Mouse (Mus musculus): Measurements from ENCODE around the gene Ccdc154. TPM values are rescaled to one million over a fixed set of nuclear protein-coding genes. Genes with fewer than 3 reads are reported as not detected.

Ccdc154 gene
- polyA plus RNA-seq, 2 experiments, result 0.03 TPM; not detected in 1

DNA sequence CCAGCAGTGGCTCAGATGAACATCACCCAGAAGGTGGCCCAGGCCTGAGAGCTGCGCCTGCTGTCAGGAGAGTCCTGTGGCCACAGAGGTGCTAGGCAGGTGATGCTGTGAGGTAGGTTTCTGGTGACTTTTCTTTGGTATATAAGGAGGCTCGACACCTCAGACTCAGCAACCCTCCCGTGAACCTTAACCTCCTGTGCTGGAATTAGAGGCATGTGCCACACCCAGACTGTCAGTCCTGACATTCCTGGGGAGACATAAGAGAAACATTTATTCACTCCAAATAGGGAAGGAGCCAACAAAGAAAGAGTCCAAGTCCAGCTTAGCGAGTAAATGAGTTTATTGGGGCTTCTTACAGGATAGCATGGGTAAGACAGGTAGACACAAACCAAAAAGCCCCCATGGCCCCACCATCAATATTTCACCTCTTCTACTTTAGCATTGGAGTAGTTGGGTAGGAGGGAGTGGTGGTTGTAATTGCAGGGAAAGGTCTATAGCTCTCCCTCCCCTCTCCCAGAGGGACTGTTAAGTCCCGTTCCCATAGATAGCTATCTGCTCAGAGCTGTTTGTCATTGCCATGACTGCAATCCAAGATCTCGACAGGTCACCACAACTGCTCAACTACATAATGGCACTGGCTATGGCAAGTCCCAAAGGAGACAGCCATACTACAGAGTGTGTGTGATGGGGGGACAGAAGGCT lies 3.9 kb downstream of the Ccdc154 start:
- Histone ChIP-seq H3K9ac (ENCODE audit: low read depth, low read length, severe bottlenecking) (no peak overlapping the region), H3K27me3 (ENCODE audit: control insufficient read depth, insufficient read depth, low read length) (no peaks in the 10 kb centered on the region), H3K9me3 (ENCODE audit: control insufficient read depth, low read length) (no peaks in the 10 kb centered on the region), H3K36me3 (ENCODE audit: control insufficient read depth, insufficient read depth, low read length) (peaks cover 10% of the 10 kb centered on the region), H3K4me1 (ENCODE audit: control insufficient read depth, insufficient read depth, low read length) (no peaks in the 10 kb centered on the region), H3K4me3 (replicated peaks; ENCODE audit: low read length) (no peak overlapping the region), H3K27ac (replicated peaks; ENCODE audit: low read depth, low read length) (no peak overlapping the region), H3K4me2 (replicated peaks; ENCODE audit: low read depth, low read length, severe bottlenecking) (no peak overlapping the region)
- no peak for ATAC-seq (ENCODE audit: low FRiP score, low read depth)
- whole genome bisulfite sequencing, result 48% methylated on average over 6 of the region's 6 CpGs
- DNase-seq (ENCODE audit: low spot score), result no peak
- no peak for TF ChIP-seq POLR2A (IDR thresholded peaks at IDR 0.05; ENCODE audit: borderline replicate concordance, extremely low read depth, insufficient read depth, insufficient read length)

DNA sequence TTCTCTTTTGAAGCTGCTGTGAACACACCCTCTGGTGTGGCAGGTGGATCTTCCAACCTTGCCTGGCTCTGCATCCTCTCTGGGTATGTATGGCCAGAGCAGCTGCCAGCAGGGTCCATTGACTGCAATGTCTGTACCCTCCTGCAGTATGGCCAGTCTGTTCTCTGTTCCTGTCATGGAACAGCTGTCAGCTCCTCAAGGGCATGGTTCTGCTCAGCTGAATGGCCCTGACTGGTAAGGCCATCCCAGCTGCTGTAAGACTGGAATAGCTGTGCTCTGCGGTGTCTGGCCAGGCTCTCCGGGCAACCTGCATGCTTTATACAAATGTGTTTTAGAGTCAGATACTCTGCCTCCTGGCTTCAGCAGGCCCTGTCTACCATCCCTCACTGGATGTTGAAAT lies 7.4 kb downstream of the Ccdc154 start:
- Histone ChIP-seq H3K9me3 (ENCODE audit: control insufficient read depth, low read length) (no peaks in the 10 kb centered on the region), H3K9ac (ENCODE audit: low read depth, low read length, severe bottlenecking) (no peak overlapping the region), H3K4me3 (replicated peaks; ENCODE audit: low read length) (no peak overlapping the region), H3K4me1 (ENCODE audit: control insufficient read depth, insufficient read depth, low read length) (no peaks in the 10 kb centered on the region), H3K4me2 (replicated peaks; ENCODE audit: low read depth, low read length, severe bottlenecking) (no peak overlapping the region), H3K36me3 (ENCODE audit: control insufficient read depth, insufficient read depth, low read length) (no peaks in the 10 kb centered on the region), H3K27me3 (ENCODE audit: control insufficient read depth, insufficient read depth, low read length) (no peaks in the 10 kb centered on the region), H3K27ac (replicated peaks; ENCODE audit: low read depth, low read length) (no peak overlapping the region)
- no peak for TF ChIP-seq POLR2A (IDR thresholded peaks at IDR 0.05; ENCODE audit: borderline replicate concordance, extremely low read depth, insufficient read depth, insufficient read length)
- ATAC-seq (ENCODE audit: low FRiP score, low read depth) (0 out of 2 replicates have a peak, but pooled peaks have one; percentile 23), DNase-seq (ENCODE audit: low spot score) (no peak)
- 90% methylated on average over 2 of the region's 2 CpGs for WGBS

DNA sequence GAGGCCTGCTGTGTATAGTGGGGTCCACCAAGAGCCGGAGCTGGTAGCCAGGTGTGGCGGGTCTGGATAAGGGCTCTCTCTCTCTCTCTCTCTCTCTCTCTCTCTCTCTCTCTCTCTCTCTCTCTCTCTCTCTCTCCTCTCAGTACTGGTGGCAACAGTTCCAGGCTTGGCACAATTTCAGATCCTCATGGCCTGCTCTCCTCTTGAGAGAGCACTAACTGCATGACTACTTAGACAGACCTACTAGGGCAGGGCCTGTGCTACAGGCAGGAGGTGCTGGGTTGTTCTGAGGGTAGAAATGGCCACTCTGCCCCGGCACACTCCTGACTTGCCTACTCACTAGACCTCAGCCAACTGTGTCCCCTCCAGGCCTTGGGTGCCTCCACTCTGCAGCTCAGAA lies 10.3 kb downstream of the Ccdc154 start:
- ATAC-seq (ENCODE audit: low FRiP score, low read depth) (no peak), DNase-seq (ENCODE audit: low spot score) (no peak)
- Histone ChIP-seq H3K4me1 (ENCODE audit: control insufficient read depth, insufficient read depth, low read length) (no peaks in the 10 kb centered on the region), H3K4me2 (replicated peaks; ENCODE audit: low read depth, low read length, severe bottlenecking) (no peak overlapping the region), H3K4me3 (replicated peaks; ENCODE audit: low read length) (no peak overlapping the region), H3K9ac (ENCODE audit: low read depth, low read length, severe bottlenecking) (no peak overlapping the region), H3K9me3 (ENCODE audit: control insufficient read depth, low read length) (no peaks in the 10 kb centered on the region), H3K27ac (replicated peaks; ENCODE audit: low read depth, low read length) (no peak overlapping the region), H3K36me3 (ENCODE audit: control insufficient read depth, insufficient read depth, low read length) (no peaks in the 10 kb centered on the region), H3K27me3 (ENCODE audit: control insufficient read depth, insufficient read depth, low read length) (no peaks in the 10 kb centered on the region)
- WGBS, result 76% methylated on average over 3 of the region's 3 CpGs
- TF ChIP-seq POLR2A (IDR thresholded peaks at IDR 0.05; ENCODE audit: borderline replicate concordance, extremely low read depth, insufficient read depth, insufficient read length), result no peak

GRCm38 (mm10) chr17:25175411-25175810 lies 13.2 kb downstream of the Ccdc154 start, which contains the start of gene Gm38655:
Gene Gm38655 (minus strand): TSS chr17:25175471.
- H3K27ac ChIP-seq (replicated peaks; ENCODE audit: low read depth, low read length), result no peak within 1 kb of the TSS
- 59% methylated on average over 9 of the region's 9 CpGs for WGBS
- no peaks in the 10 kb centered on the region for H3K4me1 ChIP-seq (ENCODE audit: control insufficient read depth, insufficient read depth, low read length)
- no peaks in the 10 kb centered on the region for H3K9me3 ChIP-seq (ENCODE audit: control insufficient read depth, low read length)
- H3K4me3 ChIP-seq (replicated peaks; ENCODE audit: low read length), result no peak within 1 kb of the TSS
- H3K9ac ChIP-seq (ENCODE audit: low read depth, low read length, severe bottlenecking), result no peak within 1 kb of the TSS
- ATAC-seq (ENCODE audit: low FRiP score, low read depth) (no peak), DNase-seq (ENCODE audit: low spot score) (no peak)
- H3K36me3 ChIP-seq (ENCODE audit: control insufficient read depth, insufficient read depth, low read length), result no peaks in the 10 kb centered on the region
- no peaks in the 10 kb centered on the region for H3K27me3 ChIP-seq (ENCODE audit: control insufficient read depth, insufficient read depth, low read length)
- no peak for TF ChIP-seq POLR2A (IDR thresholded peaks at IDR 0.05; ENCODE audit: borderline replicate concordance, extremely low read depth, insufficient read depth, insufficient read length)
- H3K4me2 ChIP-seq (replicated peaks; ENCODE audit: low read depth, low read length, severe bottlenecking), result no peak within 1 kb of the TSS

DNA sequence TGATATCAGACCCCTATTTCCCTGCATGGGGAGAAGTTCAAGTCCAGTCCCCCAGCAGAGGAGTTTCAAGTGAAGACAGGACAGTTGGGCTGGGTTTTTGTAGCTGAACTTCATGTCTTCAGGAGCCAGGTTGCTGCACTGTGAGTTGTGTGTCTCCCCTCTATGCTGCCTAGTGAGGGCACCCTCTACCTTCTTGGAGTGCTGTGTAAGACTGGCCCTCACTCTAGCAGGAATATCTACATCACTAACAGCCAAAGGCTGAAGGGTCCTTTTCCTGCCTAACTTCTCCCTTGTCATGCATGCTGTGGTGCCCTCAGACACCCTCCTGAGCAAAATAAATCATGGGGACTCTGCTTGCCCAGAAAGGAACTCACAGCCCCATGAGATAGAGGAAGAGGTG lies 21.0 kb downstream of the Ccdc154 start:
- no peaks in the 10 kb centered on the region for H3K27me3 ChIP-seq (ENCODE audit: control insufficient read depth, insufficient read depth, low read length)
- peaks cover 15% of the 10 kb centered on the region; the same call in 1 of the 2 replicates for H3K4me1 ChIP-seq (ENCODE audit: control insufficient read depth, insufficient read depth, low read length)
- peak overlapping the region; percentile 79; the same call in 1 of the 2 replicates for H3K4me3 ChIP-seq (replicated peaks; ENCODE audit: low read length)
- DNase-seq (ENCODE audit: low spot score) (no peak), ATAC-seq (ENCODE audit: low FRiP score, low read depth) (no peak)
- peak overlapping the region; percentile 78; the same call in 1 of the 2 replicates for H3K4me2 ChIP-seq (replicated peaks; ENCODE audit: low read depth, low read length, severe bottlenecking)
- no peak overlapping the region for H3K27ac ChIP-seq (replicated peaks; ENCODE audit: low read depth, low read length)
- H3K9me3 ChIP-seq (ENCODE audit: control insufficient read depth, low read length), result no peaks in the 10 kb centered on the region
- no peak for TF ChIP-seq POLR2A (IDR thresholded peaks at IDR 0.05; ENCODE audit: borderline replicate concordance, extremely low read depth, insufficient read depth, insufficient read length)
- H3K36me3 ChIP-seq (ENCODE audit: control insufficient read depth, insufficient read depth, low read length), result peaks cover 12% of the 10 kb centered on the region
- H3K9ac ChIP-seq (ENCODE audit: low read depth, low read length, severe bottlenecking), result no peak overlapping the region
